Mouse (Mus musculus) embryonic facial prominence, embryonic 14.5 days (tissue): ENCODE results near the gene Mcu. TPM values are rescaled to one million over a fixed set of nuclear protein-coding genes. Genes with fewer than 3 reads are reported as not detected.

Experiments used
- ATAC-seq: fragments of 200-750 bp; cut with Nextera tagmentation; 2 replicates; pipeline ENCODE4 v1.8.0; 2017; ENCODE audit warnings: low read depth, moderate number of reproducible peaks, moderate TSS enrichment
- DNase-seq: peaks from one replicate; pipeline ENCODE4 v3.0.0-alpha.2; 2015; ENCODE audit warnings: low spot score
- H3K27ac ChIP-seq: fragments of 300-500 bp; sonication (generic); replicated peaks from 2 replicates; pipeline ENCODE4 v1.5.1; 2014; ENCODE audit warnings: low read depth, mild to moderate bottlenecking, low read length, moderate library complexity
- H3K27me3 ChIP-seq: fragments of 300-500 bp; sonication (generic); replicated peaks from 2 replicates; pipeline ENCODE4 v1.6.1; 2014; ENCODE audit warnings: low read length; ENCODE audit not compliant: control insufficient read depth, insufficient read depth
- H3K36me3 ChIP-seq: fragments of 300-500 bp; sonication (generic); 2 replicates; pipeline ENCODE4 v1.6.1; 2014; ENCODE audit warnings: low read length, mixed read lengths; ENCODE audit not compliant: control insufficient read depth, insufficient read depth
- H3K4me1 ChIP-seq: fragments of 300-500 bp; sonication (generic); 2 replicates; pipeline ENCODE4 v1.6.1; 2014; ENCODE audit warnings: antibody characterized with exemption, low read length; ENCODE audit not compliant: control insufficient read depth, insufficient read depth
- H3K4me2 ChIP-seq: fragments of 300-500 bp; sonication (generic); 2 replicates; pipeline ENCODE4 v1.6.1; 2014; ENCODE audit warnings: low read depth, mild to moderate bottlenecking, low read length, moderate library complexity, mixed read lengths
- H3K4me3 ChIP-seq: fragments of 300-500 bp; sonication (generic); 2 replicates; pipeline ENCODE4 v1.5.1; 2014; ENCODE audit warnings: low read depth, mild to moderate bottlenecking, low read length
- H3K9ac ChIP-seq: fragments of 300-500 bp; sonication (generic); 2 replicates; pipeline ENCODE4 v1.6.1; 2014; ENCODE audit warnings: low read depth, mild to moderate bottlenecking, low read length, moderate library complexity, mixed read lengths
- H3K9me3 ChIP-seq: fragments of 300-500 bp; sonication (generic); 2 replicates; pipeline ENCODE4 v1.6.1; 2016; ENCODE audit warnings: low read length; ENCODE audit not compliant: control insufficient read depth
- WGBS: fragments of 180-500 bp; shearing (Covaris S2); extraction: QIAGEN DNeasy Blood & Tissue Kit; methylation state at CpG from one replicate; pipeline ENCODE4 v1.1.7; 2014; 5-methylcytosine and 5-hydroxymethylcytosine counted together
- polyA plus RNA-seq: library from polyadenylated mRNA; unstranded; fragments of >200 nt; fragmentation: Nextera tagmentation; extraction: Ambion mirVana; gene quantifications from 2 replicates; pipeline ENCODE4 v1.2.1, GENCODE M21; 2014

Gene Mcu
- polyA plus RNA-seq: 47.9 and 48.1 TPM in 2 replicates

DNA sequence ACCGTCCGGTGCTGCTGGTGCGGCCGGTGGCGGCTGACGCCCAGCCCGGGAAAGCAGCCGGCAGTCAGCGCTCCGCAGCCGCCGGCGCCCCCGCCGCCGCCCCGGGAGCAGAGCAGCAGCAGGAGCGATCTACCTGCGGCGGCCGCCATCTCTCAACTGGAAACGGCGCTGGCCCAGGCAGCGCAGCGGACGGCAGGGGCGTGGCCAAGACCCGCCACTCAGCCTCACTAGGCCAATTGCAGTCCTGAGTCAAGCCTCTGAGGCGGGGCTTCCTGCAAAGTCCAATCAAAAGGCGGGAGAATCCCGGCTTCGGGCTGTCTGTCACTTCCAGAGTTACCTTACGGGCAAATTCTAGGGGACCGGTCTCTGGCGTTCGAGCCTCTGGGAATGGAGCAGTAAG lies at the start of gene Mcu:
Gene Mcu (minus strand): TSS at position 171 of the 400 bp plus-strand sequence.
- ATAC-seq (peak; percentile 100), DNase-seq (peak; percentile 98)
- H3K27me3 ChIP-seq: no peaks in the 10 kb centered on the region
- peaks cover 19% of the 10 kb centered on the region for H3K4me1 ChIP-seq
- H3K9me3 ChIP-seq: no peaks in the 10 kb centered on the region
- 1% methylated on average over 18 of the region's 36 CpGs for WGBS
- no peaks in the 10 kb centered on the region for H3K36me3 ChIP-seq
- H3K4me3 ChIP-seq: peak within 1 kb of the TSS; percentile 95
- peak within 1 kb of the TSS; percentile 83 for H3K27ac ChIP-seq
- H3K4me2 ChIP-seq: peak within 1 kb of the TSS; percentile 80
- peak within 1 kb of the TSS; percentile 93 for H3K9ac ChIP-seq

DNA sequence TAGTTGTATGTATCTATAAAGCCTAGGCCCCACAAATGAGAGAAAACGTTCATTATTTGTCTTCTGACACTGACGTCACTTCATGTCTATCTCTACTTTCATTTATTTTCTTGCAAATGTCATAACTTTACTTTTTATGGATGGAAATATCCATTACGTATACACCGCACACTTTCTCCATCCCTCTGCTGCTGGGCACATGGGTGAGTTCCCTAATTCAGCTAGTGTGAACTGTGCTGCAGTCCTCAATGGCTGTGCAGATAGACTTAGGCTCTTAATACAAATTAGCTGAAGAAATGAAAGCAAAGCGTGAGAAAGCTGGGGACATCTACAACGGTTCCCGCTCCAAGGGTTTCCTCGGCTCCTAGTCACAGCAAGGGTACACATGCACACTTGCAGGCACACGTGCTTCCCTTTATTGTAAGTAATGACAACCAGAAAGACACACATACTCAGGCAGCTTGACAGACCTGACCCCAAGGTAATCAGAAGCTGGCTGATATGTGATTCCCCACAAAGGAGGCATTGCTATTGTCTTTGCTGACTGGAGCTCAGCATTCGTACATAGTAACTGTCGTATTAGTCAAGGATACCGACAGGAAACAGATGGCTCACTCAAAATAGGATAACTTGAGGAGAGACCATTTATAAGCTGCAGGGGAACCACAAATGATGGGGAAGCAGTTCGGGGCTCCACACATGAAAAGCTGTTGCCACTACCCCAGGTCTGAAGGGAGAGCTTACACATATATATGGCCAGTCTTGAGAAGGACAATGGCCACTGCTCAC lies 49.2 kb upstream of the Mcu start:
- no peak overlapping the region for H3K9ac ChIP-seq
- 0 out of 2 replicates have a peak, but pooled peaks cover under 1% of the 10 kb centered on the region for H3K9me3 ChIP-seq
- H3K4me2 ChIP-seq: no peak overlapping the region
- H3K27me3 ChIP-seq: no peaks in the 10 kb centered on the region
- no peak overlapping the region for H3K27ac ChIP-seq
- no peak overlapping the region for H3K4me3 ChIP-seq
- DNase-seq (peak; percentile 46), ATAC-seq (no peak)
- H3K36me3 ChIP-seq: no peaks in the 10 kb centered on the region
- H3K4me1 ChIP-seq: peaks cover 4% of the 10 kb centered on the region
- 68% methylated on average over 13 of the region's 13 CpGs for WGBS

DNA sequence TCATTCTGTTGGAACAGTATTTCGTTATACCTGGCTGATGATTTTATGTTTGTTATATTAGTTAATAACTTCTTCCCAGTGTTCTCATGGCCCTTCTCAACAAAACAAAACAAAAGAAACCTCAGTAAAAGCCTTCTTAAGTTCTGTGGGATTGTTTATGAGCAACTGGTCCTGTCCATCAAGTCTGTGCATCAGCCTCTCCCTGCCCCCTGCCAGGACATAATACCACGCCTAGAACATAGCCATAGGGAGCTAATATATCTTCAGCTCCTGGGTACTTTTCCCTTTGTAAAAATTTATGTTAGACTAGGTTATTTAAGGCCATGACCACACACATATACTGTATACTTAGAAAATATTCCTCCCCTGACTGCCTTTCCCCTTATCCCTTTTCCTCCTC lies 48.3 kb upstream of the Mcu start:
- no peak overlapping the region for H3K4me3 ChIP-seq
- H3K27ac ChIP-seq: no peak overlapping the region
- no peak overlapping the region for H3K4me2 ChIP-seq
- no peaks in the 10 kb centered on the region for H3K36me3 ChIP-seq
- no peaks in the 10 kb centered on the region for H3K27me3 ChIP-seq
- peaks cover 4% of the 10 kb centered on the region for H3K4me1 ChIP-seq
- 66% methylated on average over 2 of the region's 2 CpGs for WGBS
- no peak overlapping the region for H3K9ac ChIP-seq
- ATAC-seq: no peak
- peaks cover 7% of the 10 kb centered on the region; the same call in 1 of the 2 replicates for H3K9me3 ChIP-seq
- no peak for DNase-seq

DNA sequence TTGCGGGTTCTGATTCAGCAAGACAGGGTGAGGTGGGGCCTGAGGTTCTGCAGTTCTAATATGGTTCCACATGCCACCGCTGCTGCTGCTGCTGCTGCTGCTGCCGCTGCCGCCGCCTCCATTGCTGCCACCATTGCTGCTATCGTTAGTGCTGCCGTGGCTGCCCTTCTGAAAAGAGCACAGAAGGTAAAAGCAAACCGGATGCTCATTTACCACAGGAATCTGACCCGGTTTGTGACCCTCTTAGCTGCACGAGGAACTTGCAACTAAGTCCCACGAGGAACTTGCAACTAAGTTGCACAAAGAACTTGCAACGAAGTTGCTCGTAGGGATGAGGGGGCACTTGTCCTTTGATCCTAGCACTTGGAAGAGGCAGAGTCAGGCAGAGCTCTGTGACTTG lies 40.3 kb upstream of the Mcu start:
- Histone ChIP-seq H3K9ac (no peak overlapping the region), H3K4me1 (no peaks in the 10 kb centered on the region), H3K27ac (no peak overlapping the region), H3K4me2 (no peak overlapping the region), H3K9me3 (peaks cover 7% of the 10 kb centered on the region; the same call in 1 of the 2 replicates), H3K4me3 (no peak overlapping the region), H3K36me3 (no peaks in the 10 kb centered on the region), H3K27me3 (no peaks in the 10 kb centered on the region)
- DNase-seq (no peak), ATAC-seq (no peak)
- 74% methylated on average over 13 of the region's 13 CpGs for WGBS

DNA sequence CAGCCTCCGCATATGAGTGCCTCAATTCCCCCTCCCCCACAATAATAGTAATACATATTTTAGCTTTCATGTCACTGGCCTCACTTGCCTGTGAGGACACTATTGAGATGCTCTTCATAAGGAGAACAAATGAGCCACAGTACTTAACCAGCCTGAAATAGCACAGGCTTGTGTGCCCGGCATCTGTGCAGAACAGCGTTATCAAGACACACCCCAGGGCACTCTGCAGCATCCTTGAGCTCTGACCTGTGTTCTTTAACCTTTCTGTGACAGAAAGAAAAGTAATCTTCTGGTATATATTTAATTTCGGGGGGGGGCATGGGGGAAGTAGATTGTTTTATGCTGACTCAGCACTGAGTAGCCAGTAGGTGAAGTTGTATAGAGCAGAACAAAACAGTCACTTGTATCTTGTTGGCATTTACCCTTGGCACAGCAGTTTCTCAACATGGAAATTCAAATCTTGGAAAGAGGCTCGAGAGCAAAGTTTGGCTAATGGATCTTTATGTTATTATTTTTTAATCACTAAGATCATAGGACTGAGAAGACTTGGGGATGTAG lies 30.4 kb upstream of the Mcu start:
- H3K4me1 ChIP-seq: no peaks in the 10 kb centered on the region
- WGBS: 81% methylated on average over 5 of the region's 5 CpGs
- no peaks in the 10 kb centered on the region for H3K27me3 ChIP-seq
- no peak for DNase-seq
- H3K27ac ChIP-seq: no peak overlapping the region
- no peaks in the 10 kb centered on the region for H3K36me3 ChIP-seq
- no peak overlapping the region for H3K4me3 ChIP-seq
- H3K9ac ChIP-seq: no peak overlapping the region
- no peak overlapping the region for H3K4me2 ChIP-seq
- no peak for ATAC-seq
- no peaks in the 10 kb centered on the region; the same call in 1 of the 2 replicates for H3K9me3 ChIP-seq

DNA sequence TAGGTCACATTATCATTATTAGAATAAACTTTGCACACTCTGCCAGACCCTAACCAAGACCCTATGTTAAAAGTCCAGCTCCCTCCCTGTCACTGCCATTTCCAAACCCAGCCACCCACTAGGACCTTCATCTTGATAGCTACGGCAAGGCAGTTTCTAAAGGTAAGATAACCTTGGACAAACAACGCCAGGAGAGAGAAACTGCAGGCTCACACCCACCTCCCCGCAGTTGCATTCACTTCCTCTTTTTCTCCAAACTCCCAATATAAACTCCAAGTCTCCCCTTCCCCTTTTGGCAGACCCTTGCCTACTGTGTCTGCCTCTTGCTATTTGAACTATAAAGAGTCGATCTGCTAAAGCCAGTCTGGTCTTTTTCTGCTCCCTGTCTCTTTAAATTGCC lies 28.7 kb upstream of the Mcu start:
- DNase-seq (no peak), ATAC-seq (no peak)
- no peak overlapping the region for H3K4me2 ChIP-seq
- WGBS: 74% methylated on average over 4 of the region's 4 CpGs
- no peak overlapping the region for H3K9ac ChIP-seq
- no peak overlapping the region for H3K27ac ChIP-seq
- H3K4me3 ChIP-seq: no peak overlapping the region
- no peaks in the 10 kb centered on the region for H3K4me1 ChIP-seq
- H3K9me3 ChIP-seq: no peaks in the 10 kb centered on the region; the same call in 1 of the 2 replicates
- no peaks in the 10 kb centered on the region for H3K36me3 ChIP-seq
- no peaks in the 10 kb centered on the region for H3K27me3 ChIP-seq

DNA sequence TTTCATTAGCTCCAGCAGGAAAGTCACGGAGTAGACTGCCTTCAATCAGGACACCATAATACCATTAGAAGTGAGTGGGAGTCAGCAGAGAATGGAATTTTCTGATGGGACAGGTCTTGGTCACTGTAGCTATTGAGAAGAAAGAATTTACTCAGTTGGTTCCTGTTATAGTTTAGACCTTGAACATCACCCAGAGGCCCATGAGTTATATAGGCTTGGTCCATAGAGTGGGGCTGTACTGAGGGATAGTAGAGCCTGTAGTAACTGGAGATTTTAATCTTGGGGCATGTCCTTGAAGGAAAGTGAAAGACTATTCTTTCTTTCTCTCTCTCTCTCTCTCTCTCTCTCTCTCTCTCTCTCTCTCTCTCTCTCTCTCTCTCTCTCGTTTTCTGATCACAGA lies 28.2 kb upstream of the Mcu start:
- Histone ChIP-seq H3K36me3 (no peaks in the 10 kb centered on the region), H3K9ac (no peak overlapping the region), H3K4me3 (no peak overlapping the region), H3K4me2 (no peak overlapping the region), H3K4me1 (no peaks in the 10 kb centered on the region), H3K9me3 (no peaks in the 10 kb centered on the region), H3K27me3 (no peaks in the 10 kb centered on the region), H3K27ac (no peak overlapping the region)
- DNase-seq: no peak
- WGBS: 68% methylated on average over 2 of the region's 2 CpGs
- ATAC-seq: no peak

DNA sequence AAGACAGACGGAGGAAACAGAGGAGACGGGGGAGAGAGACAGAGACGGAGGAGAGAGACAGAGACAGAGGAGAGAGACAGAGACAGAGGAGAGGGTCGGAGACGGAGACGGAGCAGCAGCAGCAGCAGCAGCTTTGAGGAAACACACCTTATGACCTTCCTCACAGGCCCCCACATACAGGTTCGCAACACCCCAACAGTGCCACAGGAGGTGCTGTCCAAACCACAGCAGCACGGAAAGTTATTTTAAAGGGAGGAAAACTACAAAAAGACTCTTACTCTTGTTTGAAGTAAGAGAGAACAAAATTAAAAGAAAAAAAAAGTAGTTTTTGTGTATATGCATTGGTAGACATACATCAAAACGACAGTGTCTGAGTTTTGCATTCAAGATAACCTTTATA lies 27.2 kb upstream of the Mcu start:
- Histone ChIP-seq H3K36me3 (no peaks in the 10 kb centered on the region), H3K27ac (no peak overlapping the region), H3K9ac (no peak overlapping the region), H3K4me3 (no peak overlapping the region), H3K4me2 (no peak overlapping the region), H3K9me3 (no peaks in the 10 kb centered on the region), H3K4me1 (no peaks in the 10 kb centered on the region), H3K27me3 (no peaks in the 10 kb centered on the region)
- ATAC-seq (no peak), DNase-seq (no peak)
- WGBS: 80% methylated on average over 9 of the region's 9 CpGs
